7 mouse cellular contexts compared by ENCODE assay signal in genomic region chr13:23285191-23285920, GRCm38 (mm10). TPM values are rescaled to one million over a fixed set of nuclear protein-coding genes. Genes with fewer than 3 reads are reported as not detected.
A peak's percentile ranks its signal among the peaks of the same experiment; 100 is the strongest.
DNase-seq lines count a peak whose midpoint lies in the region; ATAC-seq and TF ChIP-seq lines count a peak whose summit lies in the region.

No protein-coding gene starts in this region.

- H3K4me2 ChIP-seq in lung, embryonic 14.5 days, result peak overlapping the region; percentile 76

- H3K4me3 ChIP-seq in lung, embryonic 14.5 days (ENCODE audit: low read depth, low read length), result peak overlapping the region; percentile 43
- peak overlapping the region; percentile 60 for H3K4me3 ChIP-seq in hindbrain, embryonic 10.5 days

- TF ChIP-seq CTCF in lung, embryonic 14.5 days (IDR thresholded peaks at IDR 0.05; ENCODE audit: low read depth), result no peak

- peak; percentile 78 for DNase-seq in lung, embryonic 14.5 days
- no peak for DNase-seq in lung, postnatal 14 days
- peak; percentile 45 for DNase-seq in c-Kit-positive CD71-positive TER-119-negative erythroid progenitor cells, embryonic 14.5 days (ENCODE audit: low read depth)
- peak; percentile 51 for DNase-seq in hindbrain, embryonic 10.5 days (ENCODE audit: low spot score)
- peak; percentile 70 for DNase-seq in mesoderm, embryonic 11.5 days (ENCODE audit: low read depth, low spot score)
- DNase-seq in adrenal gland, postnatal 25 days, result no peak
- DNase-seq in c-Kit-positive CD71-positive TER-119-positive erythroid progenitor cells, embryonic 14.5 days (ENCODE audit: low spot score), result no peak

- H3K9ac ChIP-seq in lung, embryonic 14.5 days, result peak overlapping the region; percentile 33; the same call in 1 of the 2 replicates

- H3K4me1 ChIP-seq in lung, embryonic 14.5 days (ENCODE audit: insufficient read depth), result no peaks in the 10 kb centered on the region
- peaks cover 14% of the 10 kb centered on the region for H3K4me1 ChIP-seq in hindbrain, embryonic 10.5 days (replicated peaks)

- WGBS in lung, embryonic 14.5 days, result 3% methylated on average over 22 of the region's 22 CpGs
- WGBS in hindbrain, embryonic 10.5 days, result 1% methylated on average over 22 of the region's 22 CpGs

- peaks cover 6% of the 10 kb centered on the region for H3K27me3 ChIP-seq in lung, embryonic 14.5 days (ENCODE audit: insufficient read depth, low read length)
- peaks cover 28% of the 10 kb centered on the region for H3K27me3 ChIP-seq in hindbrain, embryonic 10.5 days (ENCODE audit: insufficient read depth, poor library complexity, severe bottlenecking)

- H3K27ac ChIP-seq in lung, embryonic 14.5 days (ENCODE audit: low read depth), result no peak overlapping the region
- H3K27ac ChIP-seq in hindbrain, embryonic 10.5 days, result no peak overlapping the region

- H3K9me3 ChIP-seq in lung, embryonic 14.5 days (ENCODE audit: low read depth, low read length), result no peaks in the 10 kb centered on the region
- no peaks in the 10 kb centered on the region for H3K9me3 ChIP-seq in hindbrain, embryonic 10.5 days

- ATAC-seq in lung, embryonic 14.5 days (ENCODE audit: insufficient read depth), result peak; percentile 92

- no peaks in the 10 kb centered on the region for H3K36me3 ChIP-seq in lung, embryonic 14.5 days (ENCODE audit: insufficient read depth)
- H3K36me3 ChIP-seq in hindbrain, embryonic 10.5 days, result no peaks in the 10 kb centered on the region

RNA-seq across cellular contexts. Expression of gene Vmn1r223, which starts 38.4 kb away (rescaled TPM):
- not detected in 2 replicates for polyA plus RNA-seq in lung, embryonic 14.5 days (2014; fragmentation: Nextera tagmentation; extraction: Ambion mirVana)
- polyA plus RNA-seq in hindbrain, embryonic 10.5 days (2016; fragmentation: Nextera tagmentation; extraction: Ambion mirVana), result not detected in 2 replicates
- total RNA-seq in adrenal gland, postnatal 25 days (2021), result not detected in 2 replicates

RNA-seq across cellular contexts. Expression of gene Vmn1r222, which starts 49.6 kb away (rescaled TPM):
- polyA plus RNA-seq in lung, embryonic 14.5 days (2014; fragmentation: Nextera tagmentation; extraction: Ambion mirVana), result not detected in 2 replicates
- not detected in 2 replicates for polyA plus RNA-seq in hindbrain, embryonic 10.5 days (2016; fragmentation: Nextera tagmentation; extraction: Ambion mirVana)
- not detected in 2 replicates for total RNA-seq in adrenal gland, postnatal 25 days (2021)

Comparison
In these comparisons a context has a peak if more than half of its experiments do, and no peak if none do; other contexts are left out.
1. DNase-seq: peak in lung, embryonic 14.5 days (single experiment), c-Kit-positive CD71-positive TER-119-negative erythroid progenitor cells, embryonic 14.5 days (single experiment), hindbrain, embryonic 10.5 days (single experiment) and mesoderm, embryonic 11.5 days (single experiment); none in lung, postnatal 14 days (single experiment), adrenal gland, postnatal 25 days (single experiment) and c-Kit-positive CD71-positive TER-119-positive erythroid progenitor cells, embryonic 14.5 days (single experiment).